Comparison of ENCODE assay signal across 1 mouse cellular context in genomic region chr1:118479246-118479645, GRCm38 (mm10).
TF ChIP-seq lines count a peak whose summit lies in the region.

No protein-coding gene starts in this region.

TF ChIP-seq in MEL, 35 proteins besides CTCF, POLR2A, EP300 and RAD21 (continued from another document):
- TF ChIP-seq GATA1 (IDR thresholded peaks at IDR 0.05; ENCODE audit: low read depth, low read length), result peak; percentile 79
- peak; percentile 40; the same call in 1 of the 2 replicates for TF ChIP-seq TBP (IDR thresholded peaks at IDR 0.05; ENCODE audit: low read depth, low read length)
